Mouse (Mus musculus) C2C12 (cell line): ENCODE measurements at regions not wholly inside any gene's neighbourhood (a gene's known extent, or its start where the extent isn't known, plus 50 kb on each side); places are given as distances from the start of the nearest gene placed in this dataset.

Experiments
- H3K27me3 ChIP-seq: one replicate; pipeline ENCODE4 v1.6.1; 2011; ENCODE audit not compliant: control insufficient read depth, insufficient read depth, insufficient read length
- H3K36me3 ChIP-seq: one replicate; pipeline ENCODE4 v1.6.1; 2011; ENCODE audit not compliant: control insufficient read depth, insufficient read depth
- H3K4me3 ChIP-seq: one replicate; pipeline ENCODE4 v1.5.1; 2011; ENCODE audit warnings: mild to moderate bottlenecking, control low read depth; ENCODE audit not compliant: poor library complexity, insufficient read depth, severe bottlenecking
- H3K79me2 ChIP-seq: one replicate; pipeline ENCODE4 v1.6.1; 2011; ENCODE audit not compliant: control insufficient read depth, insufficient read depth
- H3K79me3 ChIP-seq: one replicate; pipeline ENCODE4 v1.6.1; 2011; ENCODE audit warnings: low read depth, control low read depth
- H3ac ChIP-seq: one replicate; pipeline ENCODE3; 2011; ENCODE audit warnings: low read depth; ENCODE audit not compliant: control insufficient read depth, insufficient read length
- CEBPB ChIP-seq: IDR thresholded peaks from one replicate; pipeline ENCODE4 v1.6.1; 2011; ENCODE audit warnings: low read depth, mild to moderate bottlenecking, control low read depth, moderate library complexity
- CTCF ChIP-seq: IDR thresholded peaks from one replicate; pipeline ENCODE4 v1.5.1; 2011; ENCODE audit not compliant: control insufficient read depth, insufficient read depth, insufficient read length
- FOSL1 ChIP-seq: IDR thresholded peaks from one replicate; pipeline ENCODE4 v1.8.0; 2011; ENCODE audit warnings: mild to moderate bottlenecking, low read length; ENCODE audit not compliant: poor library complexity, insufficient read depth, severe bottlenecking
- MAX ChIP-seq: IDR thresholded peaks from one replicate; pipeline ENCODE4 v1.6.1; 2011; ENCODE audit warnings: mild to moderate bottlenecking, control low read depth
- MYOD1 ChIP-seq: IDR thresholded peaks from one replicate; pipeline ENCODE4 v1.6.1; 2011; ENCODE audit warnings: low read depth; ENCODE audit not compliant: control insufficient read depth, insufficient read length
- MYOG ChIP-seq: IDR thresholded peaks from one replicate; pipeline ENCODE4 v1.6.1; 2011; ENCODE audit not compliant: control insufficient read depth, insufficient read length; ENCODE audit errors: extremely low read depth
- USF1 ChIP-seq: IDR thresholded peaks from one replicate; pipeline ENCODE4 v1.6.1; 2011; ENCODE audit warnings: low read depth, mild to moderate bottlenecking, control low read depth, moderate library complexity

DNA sequence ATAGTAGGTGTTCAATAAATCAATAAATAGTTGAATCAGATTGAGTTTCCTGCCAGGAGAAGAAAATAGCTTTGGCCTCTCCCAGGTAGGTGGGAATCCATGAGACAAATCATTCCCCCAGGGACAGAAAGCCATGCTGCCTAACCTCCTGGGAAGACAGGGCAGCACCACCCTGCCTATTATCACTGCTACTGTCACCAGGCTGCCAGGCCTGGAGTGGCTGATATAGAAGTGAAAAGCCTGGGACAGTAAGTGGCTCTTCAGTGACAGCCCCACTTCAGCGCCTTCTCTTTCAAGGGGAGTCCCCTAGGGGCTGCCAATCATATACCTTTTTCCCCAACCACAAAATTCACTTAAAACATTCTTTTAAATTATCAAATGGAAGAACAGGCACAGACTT lies 275.4 kb upstream of the Plxna2 start:
- TF ChIP-seq USF1 (no peak), MYOG (no peak), CTCF (no peak), MYOD1 (no peak), CEBPB (no peak), MAX (no peak), FOSL1 (no peak)
- no peaks in the 10 kb centered on the region for H3K79me3 ChIP-seq

DNA sequence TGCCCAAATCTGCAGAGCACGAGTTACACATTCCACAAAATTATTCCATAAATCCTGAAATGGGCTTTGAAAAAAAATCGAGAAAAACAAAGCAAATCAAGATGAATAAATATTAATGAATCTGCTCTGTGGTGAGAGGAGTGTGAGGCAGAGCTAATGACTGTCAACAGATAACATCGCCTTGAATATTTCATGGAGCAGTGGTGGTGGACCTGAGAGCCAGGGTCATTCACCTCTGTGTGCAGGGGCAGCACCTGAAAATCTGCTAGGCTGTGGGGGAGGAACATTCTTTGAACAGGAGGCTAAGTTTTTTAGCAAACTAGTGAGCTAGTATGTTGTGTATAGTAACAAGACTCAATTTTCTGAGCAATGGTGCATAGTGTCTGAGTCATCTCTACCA lies 276.3 kb upstream of the Plxna2 start:
- no peaks in the 10 kb centered on the region for H3K36me3 ChIP-seq
- no peak overlapping the region for H3ac ChIP-seq
- H3K4me3 ChIP-seq, result no peak overlapping the region
- TF ChIP-seq MYOG (no peak), FOSL1 (no peak), MYOD1 (no peak), USF1 (no peak), MAX (no peak), CEBPB (no peak), CTCF (no peak)
- no peaks in the 10 kb centered on the region for H3K79me2 ChIP-seq
- H3K27me3 ChIP-seq, result no peaks in the 10 kb centered on the region
- no peaks in the 10 kb centered on the region for H3K79me3 ChIP-seq

More for the DNA sequence above, 275.4 kb upstream of the Plxna2 start:
- Histone ChIP-seq H3K27me3 (no peaks in the 10 kb centered on the region), H3K79me2 (no peaks in the 10 kb centered on the region), H3ac (no peak overlapping the region), H3K4me3 (no peak overlapping the region), H3K36me3 (no peaks in the 10 kb centered on the region)

DNA sequence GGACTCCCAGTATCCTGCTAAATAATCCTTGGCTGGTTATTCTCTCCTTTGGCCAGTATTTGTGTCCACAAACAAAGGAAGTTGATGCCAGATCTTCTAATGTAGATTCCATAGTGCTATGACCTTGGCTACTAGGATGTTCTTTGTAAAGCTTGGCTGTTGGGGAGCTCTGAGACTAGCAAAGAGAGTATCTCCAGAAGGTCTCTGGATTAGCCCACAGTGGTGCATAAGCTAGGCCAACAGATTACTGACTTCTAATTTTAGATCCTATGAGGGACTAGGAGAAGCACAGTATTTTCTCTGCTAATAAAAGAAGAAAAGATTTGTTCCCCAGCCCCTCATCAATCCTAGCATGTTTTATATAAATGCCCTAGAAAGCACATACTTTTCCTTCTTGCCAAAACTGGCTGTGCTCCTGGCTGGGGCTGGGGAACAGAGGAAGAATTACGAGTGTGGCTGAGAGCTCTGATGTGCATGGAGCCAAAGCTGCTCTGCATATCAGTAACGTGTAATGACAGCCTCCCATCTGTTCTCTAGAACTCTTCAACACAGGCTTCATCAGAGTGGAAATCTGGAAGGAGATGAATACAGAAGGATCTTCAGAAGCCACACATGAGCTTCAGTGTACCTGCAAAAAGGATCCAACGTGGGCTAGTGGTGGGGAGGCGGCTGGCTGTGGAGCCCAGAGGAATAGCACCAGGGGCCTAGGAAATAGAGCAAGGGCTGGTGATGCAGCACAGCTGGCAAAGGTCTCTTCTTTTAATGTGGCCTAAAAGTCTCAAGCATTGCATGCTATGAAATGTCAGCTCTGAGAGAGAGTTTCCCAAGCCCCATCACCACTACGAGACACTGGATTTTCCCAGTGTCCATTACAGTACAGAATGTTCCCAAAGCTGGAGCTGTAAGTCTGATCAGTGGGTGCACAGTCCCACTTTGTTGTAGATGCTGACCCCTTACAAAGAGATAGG lies 283.0 kb upstream of the Plxna2 start:
- no peak overlapping the region for H3ac ChIP-seq
- TF ChIP-seq USF1 (no peak), CTCF (no peak), MAX (no peak), FOSL1 (no peak), MYOD1 (no peak), CEBPB (no peak), MYOG (no peak)
- H3K4me3 ChIP-seq, result no peak overlapping the region
- H3K36me3 ChIP-seq, result no peaks in the 10 kb centered on the region
- H3K79me3 ChIP-seq, result no peaks in the 10 kb centered on the region
- no peaks in the 10 kb centered on the region for H3K79me2 ChIP-seq
- no peaks in the 10 kb centered on the region for H3K27me3 ChIP-seq

DNA sequence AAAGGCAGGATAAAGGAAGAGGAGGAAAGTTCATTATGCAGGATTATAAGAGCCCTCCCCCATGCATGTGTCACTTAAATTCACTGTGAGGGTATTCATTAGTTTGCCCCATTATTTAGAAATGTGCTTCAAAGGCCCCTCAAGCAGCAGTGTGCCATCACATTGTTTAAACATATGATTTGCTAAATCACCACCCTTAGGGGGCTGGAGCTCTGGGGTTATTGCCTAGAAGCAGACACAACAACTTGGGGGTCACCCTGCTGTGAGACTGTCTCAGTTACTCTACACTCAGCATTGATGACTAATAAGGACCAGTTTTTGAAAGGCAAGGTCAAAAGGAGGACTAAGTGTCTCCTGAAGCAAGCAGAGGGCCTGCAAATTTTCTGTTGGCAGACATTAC lies 285.4 kb upstream of the Plxna2 start:
- H3K79me3 ChIP-seq, result no peaks in the 10 kb centered on the region
- H3K36me3 ChIP-seq, result no peaks in the 10 kb centered on the region
- H3K79me2 ChIP-seq, result no peaks in the 10 kb centered on the region
- H3K4me3 ChIP-seq, result no peak overlapping the region
- TF ChIP-seq CEBPB (no peak), MYOG (no peak), MYOD1 (no peak), USF1 (no peak)
- H3K27me3 ChIP-seq, result no peaks in the 10 kb centered on the region
- no peak overlapping the region for H3ac ChIP-seq

DNA sequence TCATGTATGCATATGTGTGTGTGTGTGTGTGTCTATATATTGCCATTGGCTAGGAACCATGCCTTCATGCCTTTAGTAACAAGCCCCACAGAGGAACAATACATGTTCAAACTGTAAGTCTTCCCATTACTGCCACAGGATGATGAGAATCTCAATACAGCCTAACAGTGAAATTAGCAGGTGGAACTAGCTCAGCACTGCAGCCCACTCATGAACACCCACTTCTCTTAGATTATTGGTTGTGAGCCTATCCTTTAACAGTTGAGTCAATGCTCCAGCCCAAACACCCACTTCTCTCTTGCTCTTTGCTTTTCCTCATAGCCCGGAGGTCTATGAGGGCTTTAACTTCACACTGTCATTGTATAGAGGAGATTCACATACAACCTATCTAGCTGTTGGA lies 287.5 kb upstream of the Plxna2 start:
- H3K79me3 ChIP-seq, result no peaks in the 10 kb centered on the region
- no peaks in the 10 kb centered on the region for H3K79me2 ChIP-seq
- H3K4me3 ChIP-seq, result no peak overlapping the region
- H3K36me3 ChIP-seq, result no peaks in the 10 kb centered on the region
- H3ac ChIP-seq, result no peak overlapping the region
- TF ChIP-seq MYOD1 (no peak), MYOG (no peak), MAX (no peak), CTCF (no peak), USF1 (no peak), CEBPB (no peak), FOSL1 (no peak)
- H3K27me3 ChIP-seq, result no peaks in the 10 kb centered on the region
